Comparison of ENCODE assay signal across 8 mouse cellular contexts in the genomic region with DNA sequence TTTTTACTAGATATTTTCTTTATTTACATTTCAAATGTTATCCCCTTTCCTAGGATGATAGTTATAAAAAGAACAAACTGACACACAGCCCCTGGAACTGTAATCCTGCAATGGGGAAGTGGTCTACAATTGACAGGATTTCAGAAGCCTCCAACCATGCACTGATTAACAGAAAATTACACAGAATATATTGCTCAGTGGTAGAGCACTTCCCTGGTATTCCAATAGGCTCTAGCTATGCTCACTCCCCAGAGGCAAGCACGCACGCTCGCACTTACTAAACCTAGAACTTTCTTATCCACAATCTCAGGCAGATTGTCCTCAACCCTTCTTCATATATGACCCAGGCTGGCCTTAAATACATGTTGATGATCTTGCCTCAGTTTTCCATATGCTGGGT. TPM values are rescaled to one million over a fixed set of nuclear protein-coding genes. Genes with fewer than 3 reads are reported as not detected.
DNase-seq lines count a peak whose midpoint lies in the region; ATAC-seq and TF ChIP-seq lines count a peak whose summit lies in the region.

No protein-coding gene starts in this region.

- no peak for TF ChIP-seq POLR2A in bone marrow, adult 2 months (IDR thresholded peaks at IDR 0.05; ENCODE audit: borderline replicate concordance, control insufficient read depth, low read depth, low read length)
- no peak for TF ChIP-seq POLR2A in thymus, adult 2 months (IDR thresholded peaks at IDR 0.05; ENCODE audit: control insufficient read depth, extremely low read depth, insufficient read depth, low read length, poor library complexity)

- no peak for TF ChIP-seq CTCF in bone marrow, adult 2 months (IDR thresholded peaks at IDR 0.05; ENCODE audit: control insufficient read depth, insufficient read depth, low read length)
- TF ChIP-seq CTCF in thymus, adult 2 months (IDR thresholded peaks at IDR 0.05; ENCODE audit: borderline replicate concordance, control insufficient read depth, extremely low read depth, insufficient read depth, low read length, poor library complexity) = no peak

- H3K27ac ChIP-seq in heart, embryonic 14.5 days (replicated peaks in 1 of 2; ENCODE audit: control insufficient read depth in 1 of 2, insufficient read depth in 1 of 2, low read depth in 2 of 2, low read length in 2 of 2) = peak overlapping the region; percentile 75 to 89; a peak in 3 of 4 replicates
- no peak overlapping the region for H3K27ac ChIP-seq in bone marrow, adult 2 months (ENCODE audit: control insufficient read depth, insufficient read depth, low read depth, low read length, poor library complexity)
- H3K27ac ChIP-seq in hindbrain, embryonic 10.5 days = peak overlapping the region; percentile 90
- H3K27ac ChIP-seq in midbrain, embryonic 10.5 days (replicated peaks) = peak overlapping the region; percentile 93
- no peak overlapping the region for H3K27ac ChIP-seq in thymus, adult 2 months (ENCODE audit: control insufficient read depth, insufficient read depth, low read length)

- peaks cover 0 to 19% of the 10 kb centered on the region in 2 experiments; a peak in 2 of 4 replicates for H3K4me1 ChIP-seq in heart, embryonic 14.5 days (ENCODE audit: control insufficient read depth in 2 of 2, insufficient read depth in 2 of 2, low read length in 2 of 2)
- no peaks in the 10 kb centered on the region; the same call in 1 of the 2 replicates for H3K4me1 ChIP-seq in bone marrow, adult 2 months (ENCODE audit: control insufficient read depth, insufficient read depth, low read length)
- peaks cover 15% of the 10 kb centered on the region for H3K4me1 ChIP-seq in hindbrain, embryonic 10.5 days (replicated peaks)
- H3K4me1 ChIP-seq in midbrain, embryonic 10.5 days = peaks cover 16% of the 10 kb centered on the region
- no peaks in the 10 kb centered on the region; the same call in 1 of the 2 replicates for H3K4me1 ChIP-seq in thymus, adult 2 months (replicated peaks; ENCODE audit: control insufficient read depth, insufficient read depth, low read length)

- peak overlapping the region; percentile 95 for H3K9ac ChIP-seq in heart, embryonic 14.5 days (ENCODE audit: low read length)

- H3K4me2 ChIP-seq in heart, embryonic 14.5 days (ENCODE audit: low read length) = peak overlapping the region; percentile 89

- no peaks in the 10 kb centered on the region for H3K27me3 ChIP-seq in heart, embryonic 14.5 days (ENCODE audit: control insufficient read depth, insufficient read depth, low read length)
- no peaks in the 10 kb centered on the region for H3K27me3 ChIP-seq in hindbrain, embryonic 10.5 days (ENCODE audit: insufficient read depth, poor library complexity, severe bottlenecking)
- H3K27me3 ChIP-seq in midbrain, embryonic 10.5 days (ENCODE audit: low read depth, poor library complexity, severe bottlenecking) = no peaks in the 10 kb centered on the region
- H3K27me3 ChIP-seq in thymus, adult 2 months (ENCODE audit: control insufficient read depth, insufficient read depth, low read length) = no peaks in the 10 kb centered on the region

- peak; percentile 39; the same call in 1 of the 2 replicates for ATAC-seq in heart, embryonic 14.5 days (ENCODE audit: insufficient number of reproducible peaks, insufficient read depth, low FRiP score, low read depth)

- DNase-seq in heart, adult 11 months = no peak
- no peak for DNase-seq in hindbrain, embryonic 10.5 days (ENCODE audit: low spot score)
- DNase-seq in midbrain, embryonic 10.5 days (ENCODE audit: low spot score) = no peak
- no peak for DNase-seq in urinary bladder, postnatal 10 days (ENCODE audit: low spot score)
- DNase-seq in thymus, adult 2 months = no peak
- DNase-seq in frontal cortex, postnatal 25 days (ENCODE audit: low spot score in 2 of 2) = no peak

- no peaks in the 10 kb centered on the region for H3K9me3 ChIP-seq in heart, embryonic 14.5 days (ENCODE audit: control insufficient read depth, low read length)
- H3K9me3 ChIP-seq in hindbrain, embryonic 10.5 days = peaks cover 1% of the 10 kb centered on the region; the same call in 1 of the 2 replicates
- no peaks in the 10 kb centered on the region for H3K9me3 ChIP-seq in midbrain, embryonic 10.5 days (replicated peaks)

- WGBS in heart, embryonic 14.5 days = 64% methylated on average over 3 of the region's 3 CpGs
- WGBS in bone marrow, adult 2 months = 83% methylated on average over 3 of the region's 3 CpGs
- WGBS in hindbrain, embryonic 10.5 days = 67% methylated on average over 3 of the region's 3 CpGs
- WGBS in midbrain, embryonic 10.5 days = 68% methylated on average over 3 of the region's 3 CpGs
- WGBS in thymus, adult 2 months = 98% methylated on average over 3 of the region's 3 CpGs

- peak overlapping the region; percentile 91 to 92 for H3K4me3 ChIP-seq in heart, embryonic 14.5 days (ENCODE audit: control insufficient read depth in 1 of 2, insufficient read depth in 1 of 2, low read depth in 1 of 2, low read length in 2 of 2)
- H3K4me3 ChIP-seq in bone marrow, adult 2 months (replicated peaks; ENCODE audit: control insufficient read depth, low read depth, low read length) = peak overlapping the region; percentile 98
- H3K4me3 ChIP-seq in hindbrain, embryonic 10.5 days = peak overlapping the region; percentile 86
- H3K4me3 ChIP-seq in midbrain, embryonic 10.5 days = peak overlapping the region; percentile 81
- no peak overlapping the region; the same call in 1 of the 2 replicates for H3K4me3 ChIP-seq in thymus, adult 2 months (ENCODE audit: control insufficient read depth, insufficient read depth, low read length)

- H3K36me3 ChIP-seq in heart, embryonic 14.5 days (ENCODE audit: control insufficient read depth, insufficient read depth, low read length) = no peaks in the 10 kb centered on the region
- 0 out of 2 replicates have a peak, but pooled peaks cover 4% of the 10 kb centered on the region for H3K36me3 ChIP-seq in hindbrain, embryonic 10.5 days
- 0 out of 2 replicates have a peak, but pooled peaks cover under 1% of the 10 kb centered on the region for H3K36me3 ChIP-seq in midbrain, embryonic 10.5 days
- no peaks in the 10 kb centered on the region for H3K36me3 ChIP-seq in thymus, adult 2 months (ENCODE audit: control insufficient read depth, insufficient read depth, low read length)

RNA-seq across cellular contexts. Expression of gene Mfsd14b, which starts 0.5 kb away (rescaled TPM):
- 37.6 and 39.9 TPM in 2 replicates for polyA plus RNA-seq in heart, embryonic 14.5 days (2014; fragmentation: Nextera tagmentation; extraction: Ambion mirVana)
- polyA plus RNA-seq in bone marrow, adult 2 months (2011; ENCODE audit: insufficient read depth, insufficient read length, low replicate concordance, missing spikeins) = 13.7 and 15.4 TPM in 2 replicates
- polyA plus RNA-seq in hindbrain, embryonic 10.5 days (2016; fragmentation: Nextera tagmentation; extraction: Ambion mirVana) = 34.7 and 43.1 TPM in 2 replicates
- polyA plus RNA-seq in midbrain, embryonic 10.5 days (2016; fragmentation: Nextera tagmentation; extraction: Ambion mirVana) = 40.4 and 40.6 TPM in 2 replicates
- polyA plus RNA-seq in thymus, adult 2 months (2012; rRNA removed) = 17.9 and 19.5 TPM in 2 replicates

RNA-seq across cellular contexts. Expression of gene Olfr465-ps1, which starts 24.6 kb away (rescaled TPM):
- polyA plus RNA-seq in heart, embryonic 14.5 days (2014; fragmentation: Nextera tagmentation; extraction: Ambion mirVana) = not detected in 2 replicates
- not detected in 2 replicates for polyA plus RNA-seq in bone marrow, adult 2 months (2011; ENCODE audit: insufficient read depth, insufficient read length, low replicate concordance, missing spikeins)
- polyA plus RNA-seq in hindbrain, embryonic 10.5 days (2016; fragmentation: Nextera tagmentation; extraction: Ambion mirVana) = not detected in 2 replicates
- polyA plus RNA-seq in midbrain, embryonic 10.5 days (2016; fragmentation: Nextera tagmentation; extraction: Ambion mirVana) = not detected in 2 replicates
- not detected in 2 replicates for polyA plus RNA-seq in thymus, adult 2 months (2012; rRNA removed)

RNA-seq across cellular contexts. Expression of gene Olfr466, which starts 36.8 kb away (rescaled TPM):
- not detected in 2 replicates for polyA plus RNA-seq in heart, embryonic 14.5 days (2014; fragmentation: Nextera tagmentation; extraction: Ambion mirVana)
- not detected in 2 replicates for polyA plus RNA-seq in bone marrow, adult 2 months (2011; ENCODE audit: insufficient read depth, insufficient read length, low replicate concordance, missing spikeins)
- not detected in 2 replicates for polyA plus RNA-seq in hindbrain, embryonic 10.5 days (2016; fragmentation: Nextera tagmentation; extraction: Ambion mirVana)
- polyA plus RNA-seq in midbrain, embryonic 10.5 days (2016; fragmentation: Nextera tagmentation; extraction: Ambion mirVana) = not detected in 2 replicates
- polyA plus RNA-seq in thymus, adult 2 months (2012; rRNA removed) = not detected in 2 replicates

Comparison
In these comparisons a context has a peak if more than half of its experiments do, and no peak if none do; other contexts are left out.
1. H3K27ac ChIP-seq: peak in heart, embryonic 14.5 days (2 of 2), hindbrain, embryonic 10.5 days (single experiment) and midbrain, embryonic 10.5 days (single experiment); none in bone marrow, adult 2 months (single experiment) and thymus, adult 2 months (single experiment).